Mouse (Mus musculus): ENCODE measurements around the gene Mrpl9.

GRCm38 (mm10) chr3:94473567-94474232 lies 30.6 kb downstream of the Mrpl9 start:
- no peak for TF ChIP-seq GATA1 (IDR thresholded peaks at IDR 0.05; ENCODE audit: low read length)
- TF ChIP-seq TAL1 (IDR thresholded peaks at IDR 0.05; ENCODE audit: low read length) = no peak

Measured in erythroblast, embryonic 14.5 days (primary cell).